Mouse (Mus musculus): ENCODE measurements around the gene Olfr875. TPM values are rescaled to one million over a fixed set of nuclear protein-coding genes. Genes with fewer than 3 reads are reported as not detected.

The Olfr875 gene
- polyA plus RNA-seq, 1 experiment from 2014 or later: 0.79 TPM

GRCm38 (mm10) chr9:37786411-37786810 lies 14.8 kb downstream of the Olfr875 start:
- H3K4me2 ChIP-seq (replicated peaks): no peak overlapping the region

GRCm38 (mm10) chr9:37802055-37802454 lies 30.4 kb downstream of the Olfr875 start:
- H3K27me3 ChIP-seq: no peaks in the 10 kb centered on the region
- WGBS: 55% methylated on average over 4 of the region's 4 CpGs
- H3K4me1 ChIP-seq: no peaks in the 10 kb centered on the region
- no peak for ATAC-seq (ENCODE audit: insufficient number of reproducible peaks, low FRiP score, low TSS enrichment, low read depth)
- H3K36me3 ChIP-seq: no peaks in the 10 kb centered on the region
- no peak overlapping the region for H3K4me3 ChIP-seq (replicated peaks)
- H3K9me3 ChIP-seq (replicated peaks): no peaks in the 10 kb centered on the region
- H3K27ac ChIP-seq (replicated peaks): no peak overlapping the region
- no peak overlapping the region for H3K4me2 ChIP-seq (replicated peaks)
- no peak overlapping the region for H3K9ac ChIP-seq

More at GRCm38 (mm10) chr9:37786411-37786810, 14.8 kb downstream of the Olfr875 start:
- H3K9ac ChIP-seq: no peak overlapping the region
- H3K36me3 ChIP-seq: no peaks in the 10 kb centered on the region
- H3K27me3 ChIP-seq: no peaks in the 10 kb centered on the region
- no peak for ATAC-seq (ENCODE audit: insufficient number of reproducible peaks, low FRiP score, low TSS enrichment, low read depth)
- H3K4me3 ChIP-seq (replicated peaks): no peak overlapping the region
- 71% methylated on average over 2 of the region's 2 CpGs for whole genome bisulfite sequencing
- H3K9me3 ChIP-seq (replicated peaks): no peaks in the 10 kb centered on the region
- peaks cover 6% of the 10 kb centered on the region for H3K4me1 ChIP-seq
- no peak overlapping the region for H3K27ac ChIP-seq (replicated peaks)

- Histone ChIP-seq H3K9me3 (replicated peaks) (no peaks in the 10 kb centered on the region), H3K27me3 (no peaks in the 10 kb centered on the region), H3K9ac (no peak within 1 kb of the TSS), H3K4me3 (replicated peaks) (no peak within 1 kb of the TSS), H3K36me3 (no peaks in the 10 kb centered on the region), H3K27ac (replicated peaks) (no peak within 1 kb of the TSS), H3K4me2 (replicated peaks) (no peak within 1 kb of the TSS), H3K4me1 (no peaks in the 10 kb centered on the region)
- ATAC-seq (ENCODE audit: insufficient number of reproducible peaks, low FRiP score, low TSS enrichment, low read depth): no peak
Measured at GRCm38 (mm10) chr9:37802731-37803130, 31.1 kb downstream of the Olfr875 start, which contains the start of gene Olfr876. Gene Olfr876 (plus strand): TSS chr9:37803031.

- no peak overlapping the region for H3K4me2 ChIP-seq (replicated peaks)
- H3K27me3 ChIP-seq: no peaks in the 10 kb centered on the region
- H3K9me3 ChIP-seq (replicated peaks): no peaks in the 10 kb centered on the region
- no peak for ATAC-seq (ENCODE audit: insufficient number of reproducible peaks, low FRiP score, low TSS enrichment, low read depth)
- H3K4me3 ChIP-seq (replicated peaks): no peak overlapping the region
- H3K9ac ChIP-seq: no peak overlapping the region
- no peaks in the 10 kb centered on the region for H3K4me1 ChIP-seq
- H3K36me3 ChIP-seq: no peaks in the 10 kb centered on the region
- H3K27ac ChIP-seq (replicated peaks): no peak overlapping the region
Measured at GRCm38 (mm10) chr9:37807235-37807634, 35.6 kb downstream of the Olfr875 start.

- Histone ChIP-seq H3K4me3 (replicated peaks) (no peak overlapping the region), H3K36me3 (no peaks in the 10 kb centered on the region), H3K4me2 (replicated peaks) (no peak overlapping the region), H3K27ac (replicated peaks) (no peak overlapping the region), H3K27me3 (no peaks in the 10 kb centered on the region), H3K9ac (no peak overlapping the region), H3K4me1 (no peaks in the 10 kb centered on the region), H3K9me3 (replicated peaks) (no peaks in the 10 kb centered on the region)
- 86% methylated on average over 3 of the region's 3 CpGs for WGBS
- no peak for ATAC-seq (ENCODE audit: insufficient number of reproducible peaks, low FRiP score, low TSS enrichment, low read depth)
Measured at GRCm38 (mm10) chr9:37808456-37808855, 36.8 kb downstream of the Olfr875 start.

- Histone ChIP-seq H3K4me3 (replicated peaks) (no peak overlapping the region), H3K27ac (replicated peaks) (no peak overlapping the region), H3K9ac (no peak overlapping the region), H3K36me3 (no peaks in the 10 kb centered on the region), H3K27me3 (no peaks in the 10 kb centered on the region), H3K9me3 (replicated peaks) (no peaks in the 10 kb centered on the region), H3K4me2 (replicated peaks) (no peak overlapping the region), H3K4me1 (no peaks in the 10 kb centered on the region)
- ATAC-seq (ENCODE audit: insufficient number of reproducible peaks, low FRiP score, low TSS enrichment, low read depth): no peak
- WGBS: 76% methylated on average over 2 of the region's 2 CpGs
Measured at GRCm38 (mm10) chr9:37808976-37809375, 37.3 kb downstream of the Olfr875 start.

GRCm38 (mm10) chr9:37814696-37815095 lies 43.0 kb downstream of the Olfr875 start:
- H3K4me1 ChIP-seq: no peaks in the 10 kb centered on the region
- no peak overlapping the region for H3K4me2 ChIP-seq (replicated peaks)
- H3K9ac ChIP-seq: no peak overlapping the region
- no peaks in the 10 kb centered on the region for H3K9me3 ChIP-seq (replicated peaks)
- WGBS: 85% methylated on average over 3 of the region's 3 CpGs
- no peaks in the 10 kb centered on the region for H3K27me3 ChIP-seq
- no peak for ATAC-seq (ENCODE audit: insufficient number of reproducible peaks, low FRiP score, low TSS enrichment, low read depth)
- H3K36me3 ChIP-seq: no peaks in the 10 kb centered on the region
- H3K4me3 ChIP-seq (replicated peaks): no peak overlapping the region
- no peak overlapping the region for H3K27ac ChIP-seq (replicated peaks)

Other genes with a start within 250 kb of the Olfr875 start
- 52.1 and 56.3 TPM in 2 replicates for gene Esam, start 243.8 kb upstream of the Olfr875 start, polyA plus RNA-seq (2015; fragmentation: Nextera tagmentation; extraction: Ambion mirVana)
- 1.6 and 2.0 TPM in 2 replicates for gene Vsig2, start 232.6 kb upstream of the Olfr875 start, polyA plus RNA-seq (2015; fragmentation: Nextera tagmentation; extraction: Ambion mirVana)
- 7.9 and 10.9 TPM in 2 replicates for gene Nrgn, start 219.0 kb upstream of the Olfr875 start, polyA plus RNA-seq (2015; fragmentation: Nextera tagmentation; extraction: Ambion mirVana)
- gene Siae, start 216.2 kb upstream of the Olfr875 start, polyA plus RNA-seq (2015; fragmentation: Nextera tagmentation; extraction: Ambion mirVana): 10.9 and 12.1 TPM in 2 replicates
- 11.6 and 18.1 TPM in 2 replicates for gene Spa17, start 158.1 kb upstream of the Olfr875 start, polyA plus RNA-seq (2015; fragmentation: Nextera tagmentation; extraction: Ambion mirVana)
- gene Tbrg1, start 114.5 kb upstream of the Olfr875 start, polyA plus RNA-seq (2015; fragmentation: Nextera tagmentation; extraction: Ambion mirVana): 179 and 192 TPM in 2 replicates
- gene Panx3, start 102.6 kb upstream of the Olfr875 start, polyA plus RNA-seq (2015; fragmentation: Nextera tagmentation; extraction: Ambion mirVana): 38.1 TPM in 2 replicates
- gene Olfr160, start 55.6 kb upstream of the Olfr875 start, polyA plus RNA-seq (2015; fragmentation: Nextera tagmentation; extraction: Ambion mirVana): 0.09 and 0.16 TPM in 2 replicates
- gene Olfr874, start 26.8 kb upstream of the Olfr875 start, polyA plus RNA-seq (2015; fragmentation: Nextera tagmentation; extraction: Ambion mirVana): 0.48 TPM in 1 of 2 replicates, not detected in the other
- gene Olfr876, start 31.2 kb downstream of the Olfr875 start, polyA plus RNA-seq (2015; fragmentation: Nextera tagmentation; extraction: Ambion mirVana): 0.04 and 0.05 TPM in 2 replicates
- 0.22 and 0.28 TPM in 2 replicates for gene Olfr877, start 82.4 kb downstream of the Olfr875 start, polyA plus RNA-seq (2015; fragmentation: Nextera tagmentation; extraction: Ambion mirVana)
- gene Olfr145, start 124.9 kb downstream of the Olfr875 start, polyA plus RNA-seq (2015; fragmentation: Nextera tagmentation; extraction: Ambion mirVana): 0.16 and 0.19 TPM in 2 replicates
- gene Olfr878, start 146.0 kb downstream of the Olfr875 start, polyA plus RNA-seq (2015; fragmentation: Nextera tagmentation; extraction: Ambion mirVana): 0.09 and 0.35 TPM in 2 replicates
- gene Olfr881, start 220.0 kb downstream of the Olfr875 start, polyA plus RNA-seq (2015; fragmentation: Nextera tagmentation; extraction: Ambion mirVana): 0.11 TPM in 1 of 2 replicates, not detected in the other